Mouse (Mus musculus) liver, embryonic 14.5 days (tissue): ENCODE measurements around the gene Pygl. TPM values are rescaled to one million over a fixed set of nuclear protein-coding genes. Genes with fewer than 3 reads are reported as not detected.
A peak's percentile ranks its signal among the peaks of the same experiment; 100 is the strongest.

Experiments
- ATAC-seq: fragments of 200-750 bp; cut with Nextera tagmentation; 2 replicates; pipeline ENCODE4 v1.8.0; 2017; ENCODE audit warnings: moderate number of reproducible peaks, mild to moderate bottlenecking, moderate library complexity; ENCODE audit not compliant: insufficient read depth
- DNase-seq, 3 experiments: peaks; one replicate each; pipeline ENCODE4 v3.0.0-alpha.2; 2012 to 2013; ENCODE audit warnings: low read depth in 3 of 3, low spot score in 3 of 3
- H3K27ac ChIP-seq: fragments of 300-500 bp; sonication (generic); 2 replicates; pipeline ENCODE4 v1.5.1; 2014; ENCODE audit warnings: moderate library complexity, mild to moderate bottlenecking, control low read depth, inconsistent platforms
- H3K27me3 ChIP-seq: fragments of 300-500 bp; sonication (generic); 2 replicates; pipeline ENCODE4 v1.6.1; 2014; ENCODE audit warnings: mild to moderate bottlenecking, low read length, moderate library complexity; ENCODE audit not compliant: control insufficient read depth, insufficient read depth
- H3K36me3 ChIP-seq: fragments of 300-500 bp; sonication (generic); replicated peaks from 2 replicates; pipeline ENCODE4 v1.6.1; 2014; ENCODE audit warnings: low read depth; ENCODE audit not compliant: control insufficient read depth, insufficient read depth
- H3K4me1 ChIP-seq, 2 experiments: fragments of 200-500 bp in 1 of 2; fragments of 300-500 bp in 1 of 2; sonication (generic) in 1 of 2; replicated peaks; 2 replicates each; pipeline ENCODE4 v1.6.1; 2012 to 2014; ENCODE audit warnings: antibody characterized with exemption in 1 of 2, inconsistent platforms in 1 of 2, low read length in 1 of 2; ENCODE audit not compliant: control insufficient read depth in 2 of 2, insufficient read depth in 2 of 2
- H3K4me2 ChIP-seq: fragments of 300-500 bp; sonication (generic); 2 replicates; pipeline ENCODE4 v1.6.1; 2014; ENCODE audit warnings: low read depth, mild to moderate bottlenecking, control low read depth, moderate library complexity
- H3K4me3 ChIP-seq, 2 experiments: fragments of 200-500 bp in 1 of 2; fragments of 300-500 bp in 1 of 2; sonication (generic) in 1 of 2; 2 replicates each; pipeline ENCODE4 v1.5.1; 2012 to 2014; ENCODE audit warnings: low read depth in 2 of 2, low read length in 2 of 2, mild to moderate bottlenecking in 2 of 2, control low read depth in 1 of 2, inconsistent platforms in 1 of 2, moderate library complexity in 1 of 2; ENCODE audit not compliant: insufficient read depth in 1 of 2
- H3K9ac ChIP-seq: fragments of 300-500 bp; sonication (generic); replicated peaks from 2 replicates; pipeline ENCODE4 v1.6.1; 2014; ENCODE audit warnings: mild to moderate bottlenecking, control low read depth, moderate library complexity
- H3K9me3 ChIP-seq: fragments of 300-500 bp; sonication (generic); 2 replicates; pipeline ENCODE4 v1.6.1; 2016; ENCODE audit warnings: low read length, mixed read lengths; ENCODE audit not compliant: control insufficient read depth
- CTCF ChIP-seq: IDR thresholded peaks from 2 replicates; pipeline ENCODE4 v1.5.1; 2016; ENCODE audit warnings: antibody characterized with exemption, low read depth, control low read depth
- EP300 ChIP-seq: IDR thresholded peaks from 2 replicates; pipeline ENCODE4 v1.6.1; 2016; ENCODE audit warnings: antibody characterized with exemption, low read depth
- WGBS: fragments of 180-500 bp; shearing (Covaris S2); extraction: QIAGEN DNeasy Blood & Tissue Kit; methylation state at CpG from one replicate; pipeline ENCODE4 v1.1.7; 2014; ENCODE audit not compliant: insufficient replicate concordance; 5-methylcytosine and 5-hydroxymethylcytosine counted together
- polyA plus RNA-seq, 2 experiments: library from polyadenylated mRNA; depleted of rRNA in 1 of 2; stranded (reverse) in 1 of 2; unstranded in 1 of 2; fragments of >200 nt; fragmentation: Nextera tagmentation in 1 of 2; extraction: Ambion mirVana in 1 of 2; gene quantifications; 2 replicates each; pipeline versions ENCODE4 v1.2.1 to v1.2.3; 2012 to 2014

Gene Pygl
- polyA plus RNA-seq, 2 experiments = 29.5 to 47.9 TPM

GRCm38 (mm10) chr12:70227121-70227932, 4.0 kb downstream of the Pygl start:
- H3K4me3 ChIP-seq = peak overlapping the region; percentile 61 to 62
- peaks cover 14 to 38% of the 10 kb centered on the region in 2 experiments for H3K4me1 ChIP-seq
- peak overlapping the region; percentile 9; the same call in 1 of the 2 replicates for H3K27ac ChIP-seq
- peak; percentile 82 to 86 (median 83) for DNase-seq
- H3K4me2 ChIP-seq = peak overlapping the region; percentile 79
- H3K9me3 ChIP-seq = no peaks in the 10 kb centered on the region
- ATAC-seq = peak; percentile 97
- no peaks in the 10 kb centered on the region for H3K36me3 ChIP-seq
- peak overlapping the region; percentile 71 for H3K9ac ChIP-seq
- 0 out of 2 replicates have a peak, but pooled peaks have one; percentile 6 for TF ChIP-seq CTCF
- peak; percentile 50 for TF ChIP-seq EP300
- no peaks in the 10 kb centered on the region for H3K27me3 ChIP-seq
- under 1% methylated on average over 52 of the region's 52 CpGs for WGBS

DNA sequence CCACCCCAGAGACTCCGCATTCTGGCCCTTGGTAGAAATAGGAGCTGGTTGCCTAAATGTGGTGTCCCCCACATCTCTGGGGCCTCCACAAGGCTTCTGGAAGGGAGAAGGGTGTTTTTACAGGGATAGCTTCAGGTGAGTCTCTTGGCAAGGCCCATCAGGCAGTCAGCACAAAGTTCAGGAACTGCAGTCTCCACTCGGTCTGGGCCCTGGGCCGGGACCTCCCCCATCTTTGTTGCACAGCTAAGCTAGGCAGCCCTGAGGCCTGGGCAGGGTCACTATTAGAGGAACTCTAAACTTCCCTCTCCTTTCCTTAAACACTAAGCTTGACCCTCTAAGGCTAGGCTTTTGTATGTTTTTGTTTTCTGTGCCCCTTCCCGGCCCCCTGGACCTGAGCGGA, 4.6 kb downstream of the Pygl start:
- peak overlapping the region; percentile 68 for H3K9ac ChIP-seq
- peaks cover 9 to 31% of the 10 kb centered on the region in 2 experiments for H3K4me1 ChIP-seq
- DNase-seq (no peak), ATAC-seq (no peak)
- TF ChIP-seq EP300 (no peak), CTCF (no peak)
- H3K4me3 ChIP-seq = peak overlapping the region; percentile 61 to 62
- H3K4me2 ChIP-seq = peak overlapping the region; percentile 79
- no peaks in the 10 kb centered on the region for H3K9me3 ChIP-seq
- H3K27ac ChIP-seq = no peak overlapping the region
- no peaks in the 10 kb centered on the region for H3K36me3 ChIP-seq
- 20% methylated on average over 5 of the region's 5 CpGs for WGBS
- no peaks in the 10 kb centered on the region for H3K27me3 ChIP-seq

- no peaks in the 10 kb centered on the region; the same call in 1 of the 2 replicates for H3K36me3 ChIP-seq
- H3K9ac ChIP-seq = no peak overlapping the region
- H3K27me3 ChIP-seq = no peaks in the 10 kb centered on the region
- TF ChIP-seq EP300 (no peak), CTCF (no peak)
- H3K4me2 ChIP-seq = peak overlapping the region; percentile 36
- no peak overlapping the region for H3K27ac ChIP-seq
- H3K4me1 ChIP-seq = peaks cover 4 to 21% of the 10 kb centered on the region in 2 experiments; a peak in 3 of 4 replicates
- no peaks in the 10 kb centered on the region for H3K9me3 ChIP-seq
- ATAC-seq (no peak), DNase-seq (no peak)
- 58% methylated on average over 4 of the region's 4 CpGs for WGBS
- no peak overlapping the region for H3K4me3 ChIP-seq
Observed at GRCm38 (mm10) chr12:70223331-70223730, 8.0 kb downstream of the Pygl start.

GRCm38 (mm10) chr12:70221425-70221824, 9.9 kb downstream of the Pygl start:
- no peak overlapping the region for H3K27ac ChIP-seq
- 54% methylated on average over 5 of the region's 5 CpGs for WGBS
- no peaks in the 10 kb centered on the region; the same call in 1 of the 2 replicates for H3K36me3 ChIP-seq

GRCm38 (mm10) chr12:70218795-70219540, 12.3 kb downstream of the Pygl start:
- Histone ChIP-seq H3K9ac (no peak overlapping the region), H3K36me3 (no peaks in the 10 kb centered on the region; the same call in 1 of the 2 replicates), H3K4me3 (no peak overlapping the region), H3K4me2 (no peak overlapping the region), H3K27me3 (no peaks in the 10 kb centered on the region), H3K9me3 (no peaks in the 10 kb centered on the region), H3K4me1 (peaks cover 0 to 8% of the 10 kb centered on the region in 2 experiments; a peak in 1 of 4 replicates), H3K27ac (no peak overlapping the region)
- ATAC-seq (no peak), DNase-seq (no peak)
- TF ChIP-seq CTCF (no peak), EP300 (no peak)
- WGBS = 31% methylated on average over 8 of the region's 8 CpGs

More at GRCm38 (mm10) chr12:70221425-70221824, 9.9 kb downstream of the Pygl start:
- H3K9ac ChIP-seq = no peak overlapping the region
- H3K4me1 ChIP-seq = peaks cover 0 to 14% of the 10 kb centered on the region in 2 experiments; a peak in 1 of 4 replicates
- no peak overlapping the region for H3K4me3 ChIP-seq
- H3K27me3 ChIP-seq = no peaks in the 10 kb centered on the region
- no peaks in the 10 kb centered on the region for H3K9me3 ChIP-seq
- ATAC-seq (no peak), DNase-seq (no peak)
- TF ChIP-seq EP300 (no peak), CTCF (no peak)
- H3K4me2 ChIP-seq = no peak overlapping the region
